8 mouse cellular contexts compared by ENCODE assay signal in genomic region chr7:102209756-102210721, GRCm38 (mm10). TPM values are rescaled to one million over a fixed set of nuclear protein-coding genes. Genes with fewer than 3 reads are reported as not detected.
DNase-seq lines count a peak whose midpoint lies in the region; ATAC-seq lines count a peak whose summit lies in the region.

Gene Nup98 (minus strand): TSS chr7:102210176.
Gene Pgap2 (plus strand): TSS chr7:102210208.

- H3K9ac ChIP-seq in intestine, embryonic 14.5 days (ENCODE audit: low read length): peak within 1 kb of the TSS; percentile 75

- no peaks in the 10 kb centered on the region for H3K27me3 ChIP-seq in intestine, embryonic 14.5 days (replicated peaks; ENCODE audit: control insufficient read depth, insufficient read depth, low read length)

- intact Hi-C loops in left cerebral cortex, postnatal 14 days (cut with DNase I): loop anchor here (5.0 kb wide), 1 partner anchor 42 kb away; no protein-coding TSS in a partner anchor

- H3K27ac ChIP-seq in intestine, embryonic 14.5 days (ENCODE audit: low read depth): peak within 1 kb of the TSS; percentile 89

- peaks cover 12% of the 10 kb centered on the region for H3K4me1 ChIP-seq in intestine, embryonic 14.5 days (replicated peaks; ENCODE audit: control insufficient read depth, insufficient read depth, low read length)

- ATAC-seq in intestine, embryonic 14.5 days (replicated peaks; ENCODE audit: low FRiP score, low TSS enrichment, low read depth): peak; percentile 99

- H3K9me3 ChIP-seq in intestine, embryonic 14.5 days (ENCODE audit: control insufficient read depth, low read length): no peaks in the 10 kb centered on the region

- under 1% methylated on average over 83 of the region's 87 CpGs for WGBS in intestine, embryonic 14.5 days

- H3K36me3 ChIP-seq in intestine, embryonic 14.5 days (ENCODE audit: control insufficient read depth, insufficient read depth, low read length): no peaks in the 10 kb centered on the region

- H3K4me2 ChIP-seq in intestine, embryonic 14.5 days (ENCODE audit: low read length): peak within 1 kb of the TSS; percentile 91

- peak within 1 kb of the TSS; percentile 82 for H3K4me3 ChIP-seq in intestine, embryonic 14.5 days (ENCODE audit: low read depth, low read length)

- DNase-seq in adrenal gland, adult 18-20 months (ENCODE audit: low spot score in 2 of 2): peak; percentile 95 to 97
- DNase-seq in embryo, embryonic 11 days: peak; percentile 100
- DNase-seq in gastrocnemius, postnatal 25 days: peak; percentile 98
- peak; percentile 97 for DNase-seq in intestine, embryonic 14.5 days (ENCODE audit: low spot score)
- DNase-seq in left cerebral cortex, postnatal 14 days (ENCODE audit: low spot score in 2 of 2): peak; percentile 99
- peak; percentile 100 for DNase-seq in mesoderm, embryonic 11.5 days (ENCODE audit: low read depth, low spot score)
- peak; percentile 99 to 100 for DNase-seq in right cerebral cortex, postnatal 36 days (ENCODE audit: low spot score in 2 of 2)
- DNase-seq in yolk sac, embryonic 10.5 days (ENCODE audit: low spot score): peak; percentile 99

RNA-seq across cellular contexts. Expression of gene Nup98, which starts in this region (rescaled TPM):
- total RNA-seq in adrenal gland, adult 18-20 months (2021): 10 to 100 TPM; 72.5 to 80.1 TPM
- total RNA-seq in gastrocnemius, postnatal 25 days (2021): 10 to 100 TPM; 19.9 to 22.9 TPM
- polyA plus RNA-seq in intestine, embryonic 14.5 days (2014; fragmentation: Nextera tagmentation; extraction: Ambion mirVana): 46.6 and 52.1 TPM in 2 replicates
- 10 to 100 TPM; 32.2 to 37.2 TPM for total RNA-seq in left cerebral cortex, postnatal 14 days (2021)

RNA-seq across cellular contexts. Expression of gene Pgap2, which starts in this region (rescaled TPM):
- total RNA-seq in adrenal gland, adult 18-20 months (2021): 10 to 100 TPM; 57.5 to 79.5 TPM
- 10 to 100 TPM; 19.5 to 24.9 TPM for total RNA-seq in gastrocnemius, postnatal 25 days (2021)
- 88.9 and 92.6 TPM in 2 replicates for polyA plus RNA-seq in intestine, embryonic 14.5 days (2014; fragmentation: Nextera tagmentation; extraction: Ambion mirVana)
- 10 to 100 TPM; 26.3 to 27.6 TPM for total RNA-seq in left cerebral cortex, postnatal 14 days (2021)

Comparison
In these comparisons a context has a peak if more than half of its experiments do, and no peak if none do; other contexts are left out.
1. Peak in every context shown above with its lines: DNase-seq, ATAC-seq, H3K4me3 ChIP-seq and H3K27ac ChIP-seq.